Mouse (Mus musculus) Patski (cell line): ENCODE data around the gene 7420426K07Rik. TPM values are rescaled to one million over a fixed set of nuclear protein-coding genes. Genes with fewer than 3 reads are reported as not detected.

Source experiments
- ATAC-seq: fragments of 100-300 bp; one replicate; pipeline ENCODE4 v1.8.0; 2021
- CTCF ChIA-PET: fragments of 350-600 bp; sonication (Branson Sonifier 250); formaldehyde crosslinking; loops from one replicate; lab custom pipeline; 2022; ENCODE audit warnings: inconsistent platforms; lab: Charles Lee
- POLR2A ChIA-PET: fragments of 350-600 bp; sonication (Branson Sonifier 250); formaldehyde crosslinking; loops from one replicate; lab custom pipeline; 2022; ENCODE audit warnings: antibody characterized with exemption, inconsistent platforms; lab: Charles Lee
- DNase-seq: peaks from one replicate; pipeline ENCODE4 v3.0.0-alpha.2; 2011; ENCODE audit warnings: low read depth, low spot score
- H3K27me3 ChIP-seq: fragments of 371-371 bp; one replicate; pipeline ENCODE4 v1.5.1; 2021
- CTCF ChIP-seq: fragments of 100-300 bp; IDR thresholded peaks from one replicate; pipeline ENCODE4 v1.5.1; 2021
- in situ Hi-C: fragments of 300-500 bp; cut with MboI; formaldehyde crosslinking; loops from 3 replicates; pipeline ENCODE4 v1.11.1; 2018; ENCODE audit warnings: low pct_unique_long_range_greater_than_20kb, mixed read lengths
- polyA plus RNA-seq: library from polyadenylated mRNA; unstranded; gene quantifications from one replicate; pipeline ENCODE4 v1.2.3, GENCODE M21; 2021

The 7420426K07Rik gene
- polyA plus RNA-seq, result not detected

- DNase-seq (no peak), ATAC-seq (no peak)
- peaks cover 17% of the 10 kb centered on the region for H3K27me3 ChIP-seq
- POLR2A ChIA-PET, result no interaction called here
- TF ChIP-seq CTCF, result no peak
- CTCF ChIA-PET, result no interaction called here
- in situ Hi-C loops, result no loop called here
These were observed at the start of gene 7420426K07Rik for GRCm38 (mm10) chr9:98902819-98903218. Gene 7420426K07Rik, plus strand, starts transcription at chr9:98903119.

- DNase-seq, result no peak
- ATAC-seq, result no peak
- H3K27me3 ChIP-seq, result peaks cover 13% of the 10 kb centered on the region
- POLR2A ChIA-PET, result interaction anchor here (0.6 kb wide), 1 partner anchor 1262 kb away, joined by 3 read pairs; no protein-coding TSS in a partner anchor
- CTCF ChIA-PET, result no interaction called here
- in situ Hi-C loops, result no loop called here
- TF ChIP-seq CTCF, result no peak
These were observed 46.7 kb upstream of the 7420426K07Rik start, which contains the start of gene Prr23a2 for GRCm38 (mm10) chr9:98856210-98856609. Gene Prr23a2, plus strand, starts transcription at chr9:98856494.

- no peak for ATAC-seq
- peaks cover 20% of the 10 kb centered on the region for H3K27me3 ChIP-seq
- POLR2A ChIA-PET, result no interaction called here
- CTCF ChIA-PET, result interaction anchor here (0.8 to 1.3 kb wide), 2 partner anchors 218 to 242 kb away, joined by 3 read pairs; no protein-coding TSS in a partner anchor
- no peak for DNase-seq
- in situ Hi-C loops, result no loop called here
- TF ChIP-seq CTCF, result peak; percentile 66
These were observed 39.5 kb upstream of the 7420426K07Rik start for GRCm38 (mm10) chr9:98863463-98863862.

GRCm38 (mm10) chr9:98864571-98864970 is 38.3 kb upstream of the 7420426K07Rik start, which contains the start of gene Prr23a3:
Gene Prr23a3, plus strand, starts transcription at chr9:98864767.
- ChIA-PET POLR2A (no interaction called here), CTCF (no interaction called here)
- TF ChIP-seq CTCF, result no peak
- in situ Hi-C loops, result no loop called here
- ATAC-seq (no peak), DNase-seq (no peak)
- H3K27me3 ChIP-seq, result peaks cover 20% of the 10 kb centered on the region

- TF ChIP-seq CTCF, result no peak
- in situ Hi-C loops, result no loop called here
- ATAC-seq (no peak), DNase-seq (no peak)
- POLR2A ChIA-PET, result no interaction called here
- CTCF ChIA-PET, result no interaction called here
- H3K27me3 ChIP-seq, result peaks cover 13% of the 10 kb centered on the region
These were observed 1.4 kb upstream of the 7420426K07Rik start for GRCm38 (mm10) chr9:98901486-98901885.

GRCm38 (mm10) chr9:98920629-98921523 is 18.0 kb downstream of the 7420426K07Rik start:
- peaks cover 10% of the 10 kb centered on the region for H3K27me3 ChIP-seq
- ATAC-seq, result no peak
- in situ Hi-C loops, result no loop called here
- POLR2A ChIA-PET, result no interaction called here
- DNase-seq, result no peak
- no peak for TF ChIP-seq CTCF
- CTCF ChIA-PET, result no interaction called here

GRCm38 (mm10) chr9:98923119-98923518 is 20.2 kb downstream of the 7420426K07Rik start:
- DNase-seq (no peak), ATAC-seq (no peak)
- in situ Hi-C loops, result no loop called here
- POLR2A ChIA-PET, result no interaction called here
- no peak for TF ChIP-seq CTCF
- CTCF ChIA-PET, result no interaction called here
- peaks cover 13% of the 10 kb centered on the region for H3K27me3 ChIP-seq

- ChIA-PET POLR2A (interaction anchor here (1.0 kb wide), 1 partner anchor 33 kb away, joined by 3 read pairs; no protein-coding TSS in a partner anchor), CTCF (interaction anchor here (0.8 kb wide), 1 partner anchor 10 kb away, joined by 3 read pairs; no protein-coding TSS in a partner anchor)
- peak; percentile 21 for TF ChIP-seq CTCF
- peaks cover 13% of the 10 kb centered on the region for H3K27me3 ChIP-seq
- DNase-seq (no peak), ATAC-seq (no peak)
- in situ Hi-C loops, result no loop called here
These were observed 21.3 kb downstream of the 7420426K07Rik start for GRCm38 (mm10) chr9:98924183-98924582.

GRCm38 (mm10) chr9:98929496-98929895 is 26.6 kb downstream of the 7420426K07Rik start:
- in situ Hi-C loops, result no loop called here
- no peak for ATAC-seq
- peaks cover 17% of the 10 kb centered on the region for H3K27me3 ChIP-seq
- no peak for DNase-seq
- peak; percentile 61 for TF ChIP-seq CTCF
- POLR2A ChIA-PET, result no interaction called here
- CTCF ChIA-PET, result interaction anchor here (0.9 kb wide), 1 partner anchor 9 kb away, joined by 3 read pairs; no protein-coding TSS in a partner anchor

- peaks cover 30% of the 10 kb centered on the region for H3K27me3 ChIP-seq
- POLR2A ChIA-PET, result no interaction called here
- TF ChIP-seq CTCF, result no peak
- DNase-seq (no peak), ATAC-seq (no peak)
- CTCF ChIA-PET, result interaction anchor here (1.1 kb wide), 1 partner anchor 26 kb away, joined by 3 read pairs; no protein-coding TSS in a partner anchor
- in situ Hi-C loops, result no loop called here
These were observed 30.0 kb downstream of the 7420426K07Rik start for GRCm38 (mm10) chr9:98932931-98933330.
